Mouse (Mus musculus) heart, postnatal 14 days (tissue): ENCODE measurements around the gene Gng11. TPM values are rescaled to one million over a fixed set of nuclear protein-coding genes. Genes with fewer than 3 reads are reported as not detected.

Source experiments
- DNase-seq, 2 experiments: peaks; one replicate each; pipeline ENCODE4 v3.0.0; 2021 to 2022
- intact Hi-C: fragments of 180-260 bp; cut with DNase I; formaldehyde crosslinking; loops from one replicate; pipeline ENCODE4 v1.15.1; 2025
- long read RNA-seq, 2 experiments: library from polyadenylated mRNA; stranded (forward); transcript quantifications; one replicate each; pipeline ENCODE4 v2.0.0; 2021
- total RNA-seq, 2 experiments: library from RNA; stranded (reverse); gene quantifications; 2 replicates each; pipeline ENCODE4 v1.2.3; 2021

Gene Gng11
- 10 to 100 TPM; 78.8 to 88.5 TPM for total RNA-seq
- long read RNA-seq, experiment 1, transcript Gng11-201 (2 exons, 919 nt): major isoform, 48 of 52 reads
- long read RNA-seq, experiment 1, partial matches to known transcripts: 4 of 52 reads
- long read RNA-seq, experiment 1, other reads (novel, unspliced or antisense): 0 of 52 reads
- long read RNA-seq, experiment 2, transcript Gng11-201 (2 exons, 919 nt): major isoform, 53 of 61 reads
- long read RNA-seq, experiment 2, partial matches to known transcripts: 8 of 61 reads
- long read RNA-seq, experiment 2, other reads (novel, unspliced or antisense): 0 of 61 reads

DNA sequence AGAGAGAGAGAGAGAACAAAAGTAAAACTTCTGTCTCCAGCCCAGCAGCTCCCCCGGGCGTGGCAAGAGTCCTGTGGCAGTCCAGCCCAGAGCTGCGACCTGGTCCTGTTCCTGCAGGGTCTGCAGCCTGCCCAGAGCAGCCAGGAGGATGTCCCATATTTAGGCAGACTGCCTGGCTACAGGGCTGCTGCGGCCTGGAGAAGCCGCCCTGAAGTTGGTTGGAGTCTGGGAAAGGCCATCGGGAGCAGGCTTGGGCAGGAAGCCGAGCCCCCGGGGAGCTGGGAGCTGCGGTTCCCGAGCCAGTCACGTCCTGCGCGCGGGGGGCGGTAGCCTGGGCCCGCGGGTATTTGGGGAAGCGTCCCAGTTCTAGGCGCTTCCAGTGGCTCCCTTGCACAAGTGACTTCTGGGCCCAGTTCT lies at the start of gene Gng11:
Gng11 (plus strand) TSS at position 15 of the 417 bp plus-strand sequence.
- intact Hi-C loops: loop anchor here (5.0 kb wide), 3 partner anchors 37 to 92 kb away; partner anchors contain the start of gene Bet1
- DNase-seq: peak; percentile 88 to 89

DNA sequence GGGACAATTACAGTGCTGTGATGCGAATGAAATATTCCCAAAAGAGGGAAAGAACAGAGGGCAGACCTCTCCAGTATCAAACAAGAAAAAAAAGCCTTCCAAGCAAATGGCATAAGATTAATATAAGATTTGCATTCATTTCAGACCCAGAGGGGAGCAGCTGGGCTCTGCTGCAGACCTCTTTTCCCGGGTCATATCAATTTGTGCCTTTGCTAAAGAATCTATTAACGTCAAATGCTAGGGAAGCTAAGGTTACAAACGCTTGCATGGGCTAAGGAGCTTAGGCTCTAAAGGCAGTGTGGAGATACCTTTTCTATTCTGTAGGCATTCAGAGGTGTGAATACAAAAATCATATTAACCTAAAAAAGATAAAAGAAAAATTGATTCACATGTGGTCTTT lies 48.7 kb upstream of the Gng11 start:
- intact Hi-C loops: no loop called here
- no peak for DNase-seq

DNA sequence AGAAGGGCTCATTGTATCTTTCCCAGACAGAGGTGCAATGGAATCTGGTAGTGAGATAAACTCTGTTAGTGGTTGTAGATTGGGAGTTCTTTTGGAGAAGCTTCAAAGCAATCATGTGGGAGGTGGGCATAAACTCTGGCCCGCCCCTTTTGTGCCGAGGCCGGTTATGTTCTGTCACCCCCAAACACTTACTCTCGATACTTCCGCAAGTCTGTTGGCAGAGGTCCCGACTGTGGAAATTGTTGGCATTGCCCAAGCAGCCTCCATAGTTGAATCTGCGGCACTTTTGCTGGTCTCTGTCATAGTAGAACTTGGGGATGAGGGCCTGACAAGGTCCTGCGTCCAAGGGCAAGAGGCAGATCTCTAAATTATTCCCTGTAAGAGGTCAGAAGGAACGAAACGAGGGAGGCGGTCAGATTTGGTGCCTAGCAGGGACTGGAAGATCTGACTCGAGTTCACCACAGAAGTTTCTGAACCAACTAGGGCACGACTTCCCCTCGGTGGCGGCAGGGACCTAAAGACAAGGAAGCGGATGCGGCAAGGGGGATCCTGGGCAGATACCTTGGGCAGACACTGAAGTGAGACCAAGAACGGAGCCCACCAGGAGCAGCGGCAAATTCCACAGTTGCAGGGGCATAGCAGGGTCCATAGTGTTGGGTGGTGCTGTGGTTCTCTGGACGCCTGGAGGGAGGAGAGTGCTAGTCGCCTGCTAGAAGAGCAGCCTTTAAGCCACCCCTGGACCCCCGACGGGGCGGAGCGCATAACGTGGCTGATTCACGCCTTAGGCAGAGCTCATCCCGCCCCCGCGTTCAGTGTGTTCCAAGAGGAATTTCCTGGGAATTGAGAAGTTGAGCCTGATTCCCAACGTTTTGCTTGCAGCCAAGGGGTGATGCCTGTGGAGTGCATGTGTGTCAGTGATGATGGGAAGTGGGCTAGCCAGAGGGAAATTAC lies 35.8 kb upstream of the Gng11 start:
- intact Hi-C loops: loop anchor here (5.0 kb wide), 1 partner anchor 34 kb away; the partner anchor contains the start of gene Gng11

DNA sequence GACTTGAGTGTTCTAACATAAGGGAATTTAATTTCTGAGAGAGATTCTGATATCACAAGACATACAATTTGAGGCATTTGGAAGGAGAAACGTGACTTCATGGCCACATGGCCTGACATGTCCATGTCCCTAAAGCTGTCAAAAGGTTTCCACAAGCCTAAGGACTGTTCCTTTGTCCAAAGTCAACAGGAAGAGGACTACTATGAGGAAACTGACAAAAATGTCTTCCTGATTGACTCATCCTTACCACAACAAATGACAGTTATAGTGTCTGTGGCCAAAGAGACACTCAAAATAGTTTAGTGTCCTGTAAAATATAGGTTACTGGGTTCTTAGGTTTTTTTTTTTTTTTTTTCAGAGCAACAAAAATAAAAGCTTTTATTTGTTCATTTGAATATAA lies 30.0 kb upstream of the Gng11 start:
- intact Hi-C loops: no loop called here
- DNase-seq: no peak

More for the DNA sequence above, 35.8 kb upstream of the Gng11 start:
- DNase-seq: peak; percentile 36 to 54

DNA sequence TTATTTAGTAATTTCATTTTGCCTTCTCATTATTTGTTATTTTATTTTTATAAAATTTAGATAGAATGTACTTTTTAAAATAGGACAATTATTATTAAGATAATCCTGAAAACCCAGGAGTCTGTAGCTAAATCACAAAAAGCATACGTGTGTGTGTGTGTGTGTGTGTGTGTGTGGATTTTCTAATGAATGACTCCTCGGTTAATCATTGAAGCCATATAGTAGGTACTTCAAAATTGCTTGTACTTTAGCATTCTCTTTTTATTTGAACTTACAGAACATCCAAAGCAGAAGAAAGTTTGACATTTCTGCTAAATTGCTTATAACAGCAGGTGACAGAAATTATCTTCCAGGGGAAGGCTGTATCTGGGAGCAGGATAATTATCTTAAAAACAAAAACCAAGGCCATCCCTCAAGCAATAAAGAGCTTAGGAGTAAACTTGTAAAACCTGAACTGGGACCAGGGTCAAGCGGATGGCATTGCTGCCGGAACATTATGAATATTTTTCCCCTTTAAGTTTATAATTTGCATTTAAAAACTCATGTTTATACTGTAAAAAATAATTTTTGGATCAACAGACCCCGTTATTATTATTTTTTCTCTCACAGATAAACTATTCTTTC lies 20.9 kb upstream of the Gng11 start:
- DNase-seq: no peak
- intact Hi-C loops: no loop called here

DNA sequence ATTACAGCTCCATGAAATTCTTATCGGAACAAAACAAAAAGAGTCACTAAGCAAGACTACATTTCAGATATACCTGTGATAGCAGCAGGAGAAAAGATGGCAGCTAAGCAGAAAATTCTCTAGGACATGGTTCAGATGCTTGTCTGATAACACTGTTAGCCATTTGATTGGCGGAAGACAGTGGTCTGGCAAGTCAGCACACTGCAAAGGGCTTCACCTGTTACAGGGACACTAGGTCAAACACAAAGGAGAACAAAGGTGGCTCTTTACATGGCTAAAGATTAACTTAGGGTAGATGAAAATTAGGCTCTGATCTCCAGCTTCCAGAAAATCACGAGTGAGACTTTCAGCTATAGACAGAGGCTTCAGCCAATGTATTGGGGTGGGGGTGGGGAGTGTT lies 15.0 kb upstream of the Gng11 start, which contains the start of gene Tfpi2:
Tfpi2 (minus strand) TSS at position 170 of the 400 bp plus-strand sequence.
- intact Hi-C loops: no loop called here
- no peak for DNase-seq

DNA sequence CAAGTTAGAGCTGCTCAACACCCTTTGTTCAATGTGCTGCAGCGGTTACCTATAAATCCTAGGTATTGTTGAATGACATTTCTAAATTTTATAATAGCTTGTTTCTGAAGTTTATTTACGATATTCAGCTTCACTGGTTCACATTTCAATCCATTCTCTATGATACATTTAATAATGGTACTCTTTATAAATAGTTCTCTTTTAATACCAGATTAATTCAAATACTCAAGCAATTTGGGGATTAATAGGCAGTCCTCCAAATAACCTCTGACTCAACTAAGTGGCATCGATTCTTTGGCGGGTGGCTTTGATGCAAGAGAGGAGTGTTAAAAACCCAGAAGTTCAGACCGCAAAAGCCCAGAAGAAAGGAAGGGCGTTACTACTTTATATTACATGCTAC lies 10.2 kb upstream of the Gng11 start, which contains the start of gene Gngt1:
Gngt1 (plus strand) TSS at position 301 of the 400 bp plus-strand sequence.
- intact Hi-C loops: no loop called here
- DNase-seq: no peak

DNA sequence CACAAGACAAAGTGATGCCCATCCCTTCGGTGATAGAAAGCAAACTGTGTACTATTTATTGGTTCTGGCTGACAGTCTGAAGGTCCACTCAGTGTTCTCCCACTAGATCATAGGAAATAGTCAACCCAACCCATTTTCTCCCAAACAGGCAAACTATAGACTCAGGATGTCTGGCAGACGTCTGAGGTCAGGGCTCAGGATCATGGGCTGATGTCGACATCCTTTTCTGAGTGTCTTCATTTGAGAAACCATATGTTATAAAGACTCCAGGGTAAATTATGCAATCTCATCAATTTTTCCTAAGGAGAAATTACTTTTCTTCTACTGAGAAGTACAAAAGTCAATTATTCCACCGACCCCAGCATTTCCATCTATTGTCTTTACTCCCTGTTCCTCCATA lies 5.6 kb upstream of the Gng11 start:
- DNase-seq: no peak
- intact Hi-C loops: no loop called here

DNA sequence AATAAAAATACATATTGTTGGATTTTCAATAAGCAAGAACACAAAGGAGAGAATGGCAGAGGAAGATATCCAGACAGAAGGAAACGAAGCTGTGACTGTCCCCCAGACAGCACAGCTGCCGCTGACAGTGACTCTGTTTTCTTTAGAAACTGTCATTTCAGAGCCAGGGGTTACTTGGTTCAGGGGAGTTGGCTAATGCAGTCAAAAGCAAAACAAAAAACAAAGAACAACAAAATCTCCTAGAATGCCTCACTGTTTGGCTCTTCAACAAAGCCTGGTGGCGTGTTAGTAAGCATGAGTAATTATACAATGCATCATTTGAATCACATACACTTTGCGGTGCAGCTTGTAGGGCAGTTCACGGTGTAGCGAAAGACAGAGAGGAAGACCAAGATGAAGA lies 4.4 kb upstream of the Gng11 start:
- no peak for DNase-seq
- intact Hi-C loops: no loop called here

DNA sequence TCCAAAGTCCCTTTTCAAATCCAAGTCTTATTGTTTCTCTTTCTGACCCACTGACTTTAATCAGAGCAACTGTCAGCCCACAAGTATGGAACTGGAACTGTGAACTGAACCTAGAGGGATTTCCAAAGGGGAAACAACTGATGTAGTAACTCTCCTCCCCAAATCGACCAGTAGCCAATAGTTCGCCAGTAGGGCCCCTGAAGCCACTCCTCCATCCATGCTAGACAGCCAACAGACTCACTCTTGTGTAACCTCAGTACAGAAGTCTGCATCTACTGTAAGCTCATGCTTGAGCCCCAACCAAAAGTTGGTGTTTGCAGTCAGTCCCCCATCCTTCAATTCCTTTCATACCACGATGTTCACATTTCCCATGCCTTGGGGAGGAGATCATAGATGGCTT lies 3.0 kb upstream of the Gng11 start:
- intact Hi-C loops: loop anchor here (5.0 kb wide), 3 partner anchors 33 to 88 kb away; partner anchors contain the start of gene Bet1
- no peak for DNase-seq

DNA sequence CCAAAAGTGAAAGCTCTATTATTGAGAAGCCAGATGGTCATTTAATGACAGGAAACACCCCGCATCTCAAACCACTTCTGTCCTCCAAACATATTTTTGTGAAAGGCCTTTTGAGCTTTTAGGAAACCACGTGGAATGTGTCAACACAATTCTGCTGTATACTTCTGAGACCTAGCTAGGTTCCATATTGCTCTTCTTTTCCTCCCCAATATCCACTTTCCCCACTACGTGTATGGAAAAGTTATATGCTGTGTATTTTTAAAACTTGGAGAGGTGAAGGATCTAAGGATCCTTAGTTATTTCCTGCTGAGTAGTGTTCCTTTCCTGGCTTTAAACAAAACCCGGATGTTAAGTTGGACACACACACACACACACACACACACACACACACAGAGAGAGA lies 259 bp upstream of the Gng11 start:
- intact Hi-C loops: loop anchor here (5.0 kb wide), 3 partner anchors 36 to 91 kb away; partner anchors contain the start of gene Bet1

DNA sequence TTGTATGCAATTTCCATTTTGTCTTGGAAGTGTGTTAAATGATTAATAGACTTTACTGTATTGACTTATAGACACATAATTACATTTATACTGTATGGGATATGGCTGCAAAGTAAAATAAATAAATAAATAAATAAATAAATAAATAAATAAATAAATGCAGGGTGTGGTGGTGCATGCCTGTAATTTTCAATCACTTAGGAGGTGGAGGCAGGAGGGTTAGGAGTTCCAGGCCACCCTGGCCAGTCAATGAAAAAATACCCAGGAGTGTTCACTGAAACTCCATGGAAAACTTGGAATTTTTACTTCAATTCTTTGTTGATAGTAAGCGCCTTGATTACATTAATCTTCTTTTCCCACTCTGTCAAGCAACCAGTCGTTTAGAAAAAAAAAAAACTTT lies 1.1 kb downstream of the Gng11 start:
- DNase-seq: no peak
- intact Hi-C loops: loop anchor here (5.0 kb wide), 3 partner anchors 38 to 93 kb away; partner anchors contain the start of gene Bet1

More for the DNA sequence above, 259 bp upstream of the Gng11 start:
- no peak for DNase-seq

DNA sequence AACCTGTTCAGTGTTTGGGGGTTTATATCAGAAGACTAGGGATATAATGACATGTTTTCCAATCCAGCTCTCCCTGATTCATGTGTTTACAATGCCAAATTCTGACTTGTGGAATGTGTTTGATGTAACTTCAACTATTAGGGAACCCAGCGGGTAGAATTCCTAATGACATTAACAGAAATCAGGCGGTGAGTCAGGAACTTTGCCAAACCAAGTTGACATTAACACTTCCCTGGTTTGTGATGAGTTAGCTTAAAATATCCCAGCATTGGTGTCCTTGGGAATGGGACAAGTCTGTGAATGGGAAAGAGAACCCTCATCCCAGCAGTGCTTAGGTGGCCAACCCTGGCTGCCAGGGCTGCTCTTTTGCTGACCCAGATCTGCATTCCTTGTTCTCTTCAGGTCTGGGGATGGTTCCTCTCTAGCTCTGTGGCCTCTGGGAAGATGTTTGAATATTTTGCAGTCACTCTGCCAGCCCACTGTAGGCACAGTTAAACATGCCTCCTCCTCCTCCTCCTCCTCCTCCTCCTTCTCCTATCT lies 4.9 kb downstream of the Gng11 start:
- DNase-seq: no peak
- intact Hi-C loops: no loop called here

DNA sequence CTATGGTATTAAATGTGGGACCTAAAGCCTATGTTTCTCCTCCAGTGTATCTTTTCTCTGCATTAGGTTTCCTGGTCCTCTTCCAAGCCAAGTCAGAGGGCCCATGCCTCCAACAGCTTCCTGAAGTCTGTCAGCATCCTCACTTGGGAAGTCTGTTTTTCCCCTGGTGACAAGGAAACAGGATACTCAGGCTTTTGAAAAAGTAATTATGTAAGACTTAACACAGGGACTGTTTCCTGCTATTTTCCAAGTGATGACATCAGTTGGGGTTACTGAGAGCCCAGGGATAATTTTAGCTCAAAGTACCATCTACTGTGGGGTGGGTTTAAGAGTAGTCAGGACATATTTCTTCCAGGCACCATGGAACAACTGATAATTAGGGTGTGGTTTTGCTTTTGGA lies 5.8 kb downstream of the Gng11 start:
- no peak for DNase-seq
- intact Hi-C loops: no loop called here

DNA sequence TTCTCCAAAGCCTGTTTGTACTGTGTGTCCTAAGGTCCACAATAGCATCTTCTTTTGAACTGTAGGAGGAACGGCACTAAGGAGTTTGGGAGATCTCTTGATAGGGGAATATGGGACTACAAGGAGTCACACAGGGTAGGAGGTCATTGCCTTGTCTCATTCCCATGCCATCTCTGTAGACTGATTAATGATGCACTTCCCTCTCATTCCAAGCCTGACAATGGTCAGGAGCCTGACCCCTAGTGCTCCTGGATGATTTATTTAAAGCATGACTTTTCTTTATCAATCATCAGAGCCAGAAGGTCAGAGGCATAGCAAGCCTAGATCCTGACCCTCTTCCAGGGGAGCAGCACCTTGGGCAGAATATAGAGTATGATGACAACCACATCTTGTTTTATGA lies 18.9 kb downstream of the Gng11 start:
- intact Hi-C loops: no loop called here

DNA sequence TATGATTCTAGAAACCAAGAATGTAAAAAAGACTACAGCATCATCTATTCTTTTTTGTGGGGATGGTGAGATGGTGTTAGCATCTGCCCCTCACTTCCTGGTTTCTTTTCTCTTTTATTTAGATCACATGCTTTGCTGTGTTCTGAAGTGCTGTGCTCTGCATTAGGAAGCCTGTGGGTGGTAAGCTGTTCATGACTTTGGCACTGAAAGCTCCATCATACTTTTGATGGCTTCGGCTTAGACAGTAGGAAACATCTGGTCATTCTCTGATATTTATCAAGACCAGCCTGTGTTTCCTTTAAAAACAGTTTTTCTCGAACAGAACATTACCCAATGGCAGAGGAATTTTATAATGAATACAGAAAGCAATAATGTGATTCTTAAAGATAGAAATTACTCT lies 22.7 kb downstream of the Gng11 start:
- DNase-seq: no peak
- intact Hi-C loops: no loop called here

More for the DNA sequence above, 18.9 kb downstream of the Gng11 start:
- DNase-seq: no peak

DNA sequence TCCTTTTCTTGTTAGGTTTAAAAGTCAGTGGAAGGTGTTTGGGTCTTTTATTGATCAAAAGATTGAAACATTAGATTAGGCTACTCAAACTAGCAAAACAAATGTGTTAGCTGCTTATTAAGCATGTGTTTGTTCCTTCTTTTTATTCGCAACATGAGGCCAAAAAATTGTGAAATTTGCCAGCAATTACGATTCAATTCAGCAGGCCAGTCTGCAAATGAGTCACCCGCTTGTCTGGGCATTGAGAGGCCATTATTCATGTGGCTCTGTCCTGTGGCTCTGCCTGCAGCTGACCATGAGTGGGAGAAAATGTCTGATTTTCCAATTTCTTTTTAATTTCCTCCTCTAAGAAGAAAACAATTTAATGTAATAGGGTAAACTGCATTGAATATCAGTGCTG lies 27.3 kb downstream of the Gng11 start:
- intact Hi-C loops: no loop called here
- no peak for DNase-seq

DNA sequence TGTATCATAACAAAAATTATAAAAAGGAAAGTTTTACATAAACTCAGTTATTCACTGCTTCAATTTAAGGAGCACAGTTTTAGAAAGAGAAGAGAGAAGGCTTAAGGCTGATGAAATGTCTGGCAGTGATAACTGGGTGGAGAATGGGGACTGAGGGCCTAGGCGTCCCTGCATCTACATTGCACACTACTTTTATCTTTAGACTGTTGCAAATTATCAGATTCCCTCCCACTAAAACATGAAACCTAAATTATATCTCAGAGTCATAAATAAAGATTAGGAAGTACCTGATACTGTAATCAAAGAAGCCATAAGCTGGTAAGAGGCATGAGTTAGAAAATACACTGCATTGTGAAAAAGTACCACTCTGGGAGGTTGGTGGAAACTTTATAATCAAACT lies 38.1 kb downstream of the Gng11 start:
- no peak for DNase-seq
- intact Hi-C loops: no loop called here

DNA sequence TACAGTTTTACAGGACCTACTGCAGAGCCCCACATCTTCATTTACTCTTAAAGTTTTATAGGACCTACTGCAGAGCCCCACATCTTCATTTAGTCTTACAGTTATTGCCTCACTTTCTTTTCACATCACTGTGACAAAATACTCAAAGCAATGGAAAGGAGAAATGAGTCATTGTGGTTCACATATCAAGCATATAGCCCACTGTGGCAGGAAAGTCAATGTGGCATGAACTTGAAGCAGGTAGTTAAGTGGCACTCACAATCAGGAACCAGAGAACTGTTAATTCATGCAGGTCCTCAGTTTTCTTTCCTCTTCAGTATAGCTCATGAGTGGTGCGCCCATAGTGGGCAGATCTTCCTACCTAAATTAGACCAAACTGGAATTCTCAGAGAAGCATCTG lies 43.5 kb downstream of the Gng11 start:
- DNase-seq: no peak
- intact Hi-C loops: no loop called here

DNA sequence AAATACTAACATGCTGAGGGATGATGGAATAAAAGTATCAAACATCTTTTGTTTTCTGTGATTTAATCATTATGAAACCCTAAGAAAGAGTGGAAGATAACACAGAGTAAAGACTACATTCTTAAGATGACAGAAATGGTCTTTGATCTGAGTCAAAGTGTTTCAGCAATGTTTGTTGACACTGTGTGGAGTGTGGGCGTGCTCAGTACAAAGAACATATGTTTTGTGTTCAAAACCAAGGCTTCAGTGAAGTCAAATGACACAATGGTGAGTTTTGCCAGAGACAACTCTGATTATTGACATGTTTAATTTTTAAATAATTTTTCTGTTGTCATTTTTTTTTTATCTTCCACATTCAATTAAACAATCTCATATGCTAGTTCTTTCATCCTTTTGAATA lies 49.1 kb downstream of the Gng11 start:
- intact Hi-C loops: no loop called here
- DNase-seq: no peak
